Mouse (Mus musculus): Measurements from ENCODE around the gene 2900092C05Rik.

DNA sequence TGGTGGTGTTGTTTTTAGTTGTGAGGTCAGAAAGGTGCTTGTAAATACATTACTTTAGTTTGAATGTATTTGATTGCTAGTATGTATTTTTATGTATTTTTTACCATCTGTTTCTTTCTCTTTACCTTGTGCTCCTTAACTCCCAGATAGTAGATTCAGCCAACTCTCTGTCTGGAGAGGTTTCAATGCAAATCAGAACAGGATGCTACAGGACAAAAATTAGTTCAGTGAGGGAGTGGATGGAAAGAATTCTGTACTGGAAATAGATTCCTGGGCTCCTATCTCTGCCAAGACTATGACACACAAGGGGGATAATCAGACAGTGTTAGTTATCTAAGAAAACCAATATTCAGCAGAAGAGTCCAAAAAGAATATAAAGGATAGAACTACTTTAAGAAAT, 25.6 kb upstream of the 2900092C05Rik start:
- no peak for TF ChIP-seq CTCF (IDR thresholded peaks at IDR 0.05; ENCODE audit: low read depth, low read length)
- TF ChIP-seq POLR2AphosphoS5 (IDR thresholded peaks at IDR 0.05; ENCODE audit: insufficient replicate concordance, low read depth, low read length), result no peak

All from G1E (cell line).